Mouse (Mus musculus) embryonic facial prominence, embryonic 10.5 days (tissue): ENCODE measurements around the gene Kmt2e. TPM values are rescaled to one million over a fixed set of nuclear protein-coding genes. Genes with fewer than 3 reads are reported as not detected.
A peak's percentile ranks its signal among the peaks of the same experiment; 100 is the strongest.

ENCODE experiments used
- DNase-seq: peaks from one replicate; pipeline ENCODE4 v3.0.0-alpha.2; 2017; ENCODE audit warnings: low spot score
- H3K27ac ChIP-seq: fragments of 300-500 bp; sonication (generic); replicated peaks from 2 replicates; pipeline ENCODE4 v1.5.1; 2016; ENCODE audit warnings: mild to moderate bottlenecking
- H3K27me3 ChIP-seq: fragments of 300-500 bp; sonication (generic); replicated peaks from 2 replicates; pipeline ENCODE4 v1.6.1; 2016; ENCODE audit warnings: low read depth, mild to moderate bottlenecking; ENCODE audit not compliant: poor library complexity, severe bottlenecking
- H3K36me3 ChIP-seq: fragments of 300-500 bp; sonication (generic); replicated peaks from 2 replicates; pipeline ENCODE4 v1.6.1; 2016; ENCODE audit warnings: mild to moderate bottlenecking, moderate library complexity
- H3K4me1 ChIP-seq: fragments of 300-500 bp; sonication (generic); 2 replicates; pipeline ENCODE4 v1.6.1; 2016
- H3K4me3 ChIP-seq: fragments of 300-500 bp; sonication (generic); 2 replicates; pipeline ENCODE4 v1.5.1; 2016; ENCODE audit warnings: mild to moderate bottlenecking, moderate library complexity
- H3K9me3 ChIP-seq: fragments of 300-500 bp; sonication (generic); 2 replicates; pipeline ENCODE4 v1.6.1; 2016; ENCODE audit warnings: mild to moderate bottlenecking
- WGBS: fragments of 180-500 bp; shearing (Covaris S2); methylation state at CpG from one replicate; pipeline ENCODE4 v1.1.7; 2016; 5-methylcytosine and 5-hydroxymethylcytosine counted together
- polyA plus RNA-seq: library from polyadenylated mRNA; unstranded; fragments of >200 nt; fragmentation: Nextera tagmentation; extraction: Ambion mirVana; gene quantifications from 2 replicates; pipeline ENCODE4 v1.2.1, GENCODE M21; 2016

Gene Kmt2e
- polyA plus RNA-seq, 1 experiment from 2014 or later = 86.7 TPM

- no peak for DNase-seq
- H3K9me3 ChIP-seq = no peaks in the 10 kb centered on the region
- no peak overlapping the region for H3K27ac ChIP-seq
- H3K4me1 ChIP-seq = peaks cover 33% of the 10 kb centered on the region
- no peaks in the 10 kb centered on the region for H3K27me3 ChIP-seq
- H3K4me3 ChIP-seq = no peak overlapping the region
- WGBS = 79% methylated on average over 1 of the region's 1 CpGs
- peaks cover 53% of the 10 kb centered on the region for H3K36me3 ChIP-seq
Measured at GRCm38 (mm10) chr5:23427501-23427900, 6.7 kb upstream of the Kmt2e start.

GRCm38 (mm10) chr5:23431070-23431864 lies 3.0 kb upstream of the Kmt2e start:
- no peak for DNase-seq
- H3K36me3 ChIP-seq = peaks cover 17% of the 10 kb centered on the region
- no peaks in the 10 kb centered on the region for H3K27me3 ChIP-seq
- H3K4me1 ChIP-seq = peaks cover 33% of the 10 kb centered on the region
- peak overlapping the region; percentile 100 for H3K27ac ChIP-seq
- H3K4me3 ChIP-seq = peak overlapping the region; percentile 95
- 56% methylated on average over 10 of the region's 10 CpGs for WGBS
- no peaks in the 10 kb centered on the region for H3K9me3 ChIP-seq

- Histone ChIP-seq H3K27me3 (no peaks in the 10 kb centered on the region), H3K9me3 (no peaks in the 10 kb centered on the region), H3K4me3 (peak overlapping the region; percentile 95), H3K36me3 (peaks cover 9% of the 10 kb centered on the region), H3K27ac (peak overlapping the region; percentile 100), H3K4me1 (peaks cover 41% of the 10 kb centered on the region)
- DNase-seq = no peak
- 7% methylated on average over 10 of the region's 10 CpGs for WGBS
Measured at GRCm38 (mm10) chr5:23431948-23432707, 2.1 kb upstream of the Kmt2e start.

- no peaks in the 10 kb centered on the region for H3K9me3 ChIP-seq
- H3K27me3 ChIP-seq = no peaks in the 10 kb centered on the region
- under 1% methylated on average over 61 of the region's 61 CpGs for WGBS
- DNase-seq = peak; percentile 98
- H3K27ac ChIP-seq = peak overlapping the region; percentile 100
- H3K4me3 ChIP-seq = peak overlapping the region; percentile 95
- H3K4me1 ChIP-seq = peaks cover 46% of the 10 kb centered on the region
- peaks cover 4% of the 10 kb centered on the region; the same call in 1 of the 2 replicates for H3K36me3 ChIP-seq
Measured at GRCm38 (mm10) chr5:23432708-23433645, 1.3 kb upstream of the Kmt2e start.

- Histone ChIP-seq H3K4me1 (peaks cover 34% of the 10 kb centered on the region), H3K9me3 (no peaks in the 10 kb centered on the region), H3K27me3 (no peaks in the 10 kb centered on the region), H3K4me3 (peak overlapping the region; percentile 95), H3K27ac (peak overlapping the region; percentile 100), H3K36me3 (no peaks in the 10 kb centered on the region)
- under 1% methylated on average over 46 of the region's 46 CpGs for WGBS
- peak; percentile 70 for DNase-seq
Measured at GRCm38 (mm10) chr5:23434598-23435481, 599 bp downstream of the Kmt2e start.

GRCm38 (mm10) chr5:23435482-23436125 lies 1.4 kb downstream of the Kmt2e start:
- WGBS = under 1% methylated on average over 13 of the region's 13 CpGs
- Histone ChIP-seq H3K36me3 (no peaks in the 10 kb centered on the region), H3K27ac (peak overlapping the region; percentile 100), H3K4me1 (peaks cover 26% of the 10 kb centered on the region), H3K9me3 (no peaks in the 10 kb centered on the region), H3K27me3 (no peaks in the 10 kb centered on the region), H3K4me3 (peak overlapping the region; percentile 95)
- DNase-seq = peak; percentile 33

- Histone ChIP-seq H3K4me1 (peaks cover 16% of the 10 kb centered on the region), H3K27ac (no peak overlapping the region), H3K9me3 (no peaks in the 10 kb centered on the region), H3K4me3 (peak overlapping the region; percentile 95), H3K36me3 (no peaks in the 10 kb centered on the region), H3K27me3 (no peaks in the 10 kb centered on the region)
- no peak for DNase-seq
- WGBS = 30% methylated on average over 2 of the region's 2 CpGs
Measured at GRCm38 (mm10) chr5:23436735-23437134, 2.5 kb downstream of the Kmt2e start.

GRCm38 (mm10) chr5:23439857-23440256 lies 5.6 kb downstream of the Kmt2e start:
- no peaks in the 10 kb centered on the region for H3K36me3 ChIP-seq
- H3K4me3 ChIP-seq = no peak overlapping the region
- no peaks in the 10 kb centered on the region for H3K9me3 ChIP-seq
- DNase-seq = no peak
- peaks cover 16% of the 10 kb centered on the region for H3K4me1 ChIP-seq
- 88% methylated on average over 3 of the region's 3 CpGs for WGBS
- no peaks in the 10 kb centered on the region for H3K27me3 ChIP-seq
- H3K27ac ChIP-seq = no peak overlapping the region

- no peak for DNase-seq
- no peaks in the 10 kb centered on the region for H3K36me3 ChIP-seq
- no peak overlapping the region for H3K4me3 ChIP-seq
- peaks cover 16% of the 10 kb centered on the region for H3K4me1 ChIP-seq
- no peak overlapping the region for H3K27ac ChIP-seq
- H3K9me3 ChIP-seq = no peaks in the 10 kb centered on the region
- no peaks in the 10 kb centered on the region for H3K27me3 ChIP-seq
Measured at GRCm38 (mm10) chr5:23440572-23440971, 6.3 kb downstream of the Kmt2e start.

GRCm38 (mm10) chr5:23441916-23442315 lies 7.7 kb downstream of the Kmt2e start:
- Histone ChIP-seq H3K4me3 (no peak overlapping the region), H3K4me1 (peaks cover 10% of the 10 kb centered on the region), H3K27me3 (no peaks in the 10 kb centered on the region), H3K27ac (no peak overlapping the region), H3K9me3 (no peaks in the 10 kb centered on the region), H3K36me3 (0 out of 2 replicates have a peak, but pooled peaks cover 3% of the 10 kb centered on the region)
- WGBS = 93% methylated on average over 1 of the region's 1 CpGs
- no peak for DNase-seq

- Histone ChIP-seq H3K27ac (no peak overlapping the region), H3K9me3 (no peaks in the 10 kb centered on the region), H3K36me3 (peaks cover 3% of the 10 kb centered on the region; the same call in 1 of the 2 replicates), H3K4me3 (no peak overlapping the region), H3K4me1 (no peaks in the 10 kb centered on the region), H3K27me3 (no peaks in the 10 kb centered on the region)
- no peak for DNase-seq
- WGBS = 87% methylated on average over 4 of the region's 4 CpGs
Measured at GRCm38 (mm10) chr5:23444411-23444810, 10.2 kb downstream of the Kmt2e start.
